Mouse (Mus musculus): ENCODE results near the gene Col26a1.
"Not testable (repeated sequence)": the region's sequence is repeated elsewhere in the genome, so short reads cannot be mapped to it uniquely, and the experiment has no call there.

Col26a1 gene

DNA sequence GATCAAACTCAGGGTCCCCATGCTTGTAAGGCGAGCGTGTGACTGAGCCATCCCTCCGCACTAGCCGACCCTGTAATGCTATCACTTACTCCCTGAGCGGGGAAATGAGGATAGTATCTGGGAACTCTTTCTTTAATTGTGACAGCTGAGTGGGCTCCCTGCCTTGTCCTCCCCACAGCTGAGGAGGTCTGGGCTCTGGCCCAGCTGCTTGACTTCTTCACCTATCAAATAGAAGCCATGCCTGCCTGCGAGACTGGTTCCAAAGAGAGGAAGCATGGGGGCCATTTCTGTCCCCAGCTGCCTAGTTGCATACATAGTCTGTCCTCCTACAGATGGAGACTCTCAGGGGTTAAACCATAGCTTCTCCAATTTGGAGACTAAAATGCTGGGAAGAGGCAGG is 78.0 kb downstream of the Col26a1 start:
- DNase-seq = peak in 1 of 2 experiments; percentile 54

DNA sequence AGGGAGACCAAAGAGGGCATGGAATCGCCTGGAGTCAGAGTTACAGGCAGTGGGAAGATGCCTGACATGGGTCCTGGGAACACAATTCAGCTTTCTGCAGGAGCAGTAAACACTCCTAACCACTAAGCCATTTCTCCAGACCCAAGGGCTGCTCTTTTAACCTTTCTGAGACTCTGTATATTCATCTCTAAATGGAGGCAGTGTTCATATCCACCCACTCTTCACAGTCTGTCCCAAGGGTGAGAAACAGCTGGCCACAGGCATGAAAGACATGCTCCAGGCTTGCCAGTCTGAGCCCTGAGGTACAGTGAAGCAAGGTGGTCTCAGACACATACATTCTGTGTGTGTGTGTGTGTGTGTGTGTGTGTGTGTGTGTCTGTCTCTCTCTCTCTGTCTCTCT is 78.8 kb downstream of the Col26a1 start:
- no peak for DNase-seq

- DNase-seq = peak in 1 of 2 experiments; percentile 37
Measured at GRCm38 (mm10) chr5:136802732-136803131, 80.3 kb downstream of the Col26a1 start.

DNA sequence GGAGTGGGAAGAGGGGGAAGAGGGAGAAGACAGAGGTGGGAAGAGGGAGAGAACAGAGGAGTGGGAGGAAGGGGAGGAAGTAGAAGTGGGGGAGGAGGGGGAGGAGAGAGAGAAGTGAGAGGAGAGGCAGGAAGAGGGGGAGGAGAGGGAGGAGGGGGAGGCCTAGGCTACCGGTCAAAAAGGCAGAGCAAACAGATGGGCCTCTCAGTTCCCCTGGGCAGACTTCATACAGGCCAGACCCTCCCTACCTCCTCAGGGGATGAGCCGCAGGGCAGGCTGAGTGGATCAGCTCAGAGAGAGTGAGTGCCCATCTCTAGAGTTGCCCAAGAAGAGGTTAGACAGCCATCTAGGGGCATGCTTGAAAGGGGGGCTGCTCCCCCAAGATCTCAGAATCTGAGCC is 86.1 kb downstream of the Col26a1 start:
- no peak for DNase-seq

DNA sequence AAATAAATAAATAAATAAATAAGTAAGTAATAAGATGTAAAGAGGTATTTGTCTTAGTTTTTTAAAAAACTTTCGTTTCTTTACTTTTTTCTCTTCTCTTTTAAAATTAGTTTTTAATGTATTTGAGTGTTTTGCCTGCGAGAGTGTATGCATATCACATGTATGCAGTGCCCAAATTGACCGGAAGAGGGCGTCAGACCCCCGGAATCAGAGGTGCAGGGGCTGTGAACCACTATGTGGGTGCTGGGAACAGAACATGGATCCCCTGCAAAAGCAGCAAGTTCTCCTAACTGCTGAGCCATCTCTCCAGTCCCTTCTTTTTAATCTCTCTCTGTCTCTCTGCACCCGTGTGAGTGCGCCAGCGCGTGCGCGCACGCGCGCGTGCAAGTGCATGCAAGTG is 89.2 kb downstream of the Col26a1 start:
- no peak for DNase-seq

- DNase-seq = no peak
Measured at GRCm38 (mm10) chr5:136792541-136792940, 90.5 kb downstream of the Col26a1 start.

GRCm38 (mm10) chr5:136791204-136791603 is 91.8 kb downstream of the Col26a1 start:
- no peak for DNase-seq

DNA sequence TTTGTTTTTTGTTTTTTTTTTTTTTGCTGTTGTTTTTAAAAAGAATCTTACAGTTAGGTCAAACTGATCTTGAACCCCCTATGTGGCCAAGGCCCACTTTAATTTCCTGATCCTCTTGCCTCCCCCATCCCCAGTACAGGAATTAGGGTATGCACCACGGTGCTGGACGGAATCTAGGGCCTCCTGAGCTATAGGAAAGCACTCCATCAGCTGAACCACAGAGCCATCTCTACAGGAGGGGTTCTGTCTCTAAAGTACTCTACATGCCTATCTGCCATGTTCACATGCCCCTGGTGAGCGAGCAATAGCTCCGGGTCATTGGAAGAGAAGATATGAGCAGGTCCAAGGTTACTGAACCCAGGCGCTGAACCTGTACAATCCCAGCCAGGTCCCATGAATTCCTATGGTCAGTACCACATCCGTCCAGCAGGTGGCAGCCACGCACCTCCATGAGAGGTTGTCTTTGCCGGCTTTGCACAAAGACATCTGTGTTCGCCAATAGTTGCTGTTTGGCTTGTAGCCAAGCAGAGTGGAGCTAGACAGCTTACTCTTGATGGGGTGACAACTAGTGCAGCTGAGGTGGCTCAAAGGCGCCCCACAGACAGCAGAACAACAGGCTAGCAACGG is 92.3 kb downstream of the Col26a1 start:
- peak; percentile 85 to 89 for DNase-seq

DNA sequence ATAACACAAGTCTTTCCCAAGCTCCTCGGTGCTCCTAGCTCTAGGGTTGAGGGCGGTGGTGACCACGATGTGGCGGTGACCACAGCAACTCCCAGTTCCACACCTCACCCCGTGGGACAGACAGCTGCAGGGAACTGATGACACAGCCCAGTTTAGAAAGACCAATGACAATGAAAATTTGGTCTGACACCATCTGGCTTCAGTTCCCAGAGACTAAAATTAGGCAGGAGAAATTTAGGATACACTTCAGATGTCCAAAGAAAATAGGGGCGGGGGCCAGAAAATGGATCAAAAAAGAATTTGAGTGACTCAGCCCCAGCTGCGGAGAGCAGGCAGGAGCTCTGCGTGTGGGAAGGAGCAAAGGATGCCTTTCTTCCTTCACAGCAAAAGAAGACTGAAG is 98.5 kb downstream of the Col26a1 start:
- no peak for DNase-seq

- DNase-seq = no peak
Measured at GRCm38 (mm10) chr5:136782600-136782999, 100.4 kb downstream of the Col26a1 start.

DNA sequence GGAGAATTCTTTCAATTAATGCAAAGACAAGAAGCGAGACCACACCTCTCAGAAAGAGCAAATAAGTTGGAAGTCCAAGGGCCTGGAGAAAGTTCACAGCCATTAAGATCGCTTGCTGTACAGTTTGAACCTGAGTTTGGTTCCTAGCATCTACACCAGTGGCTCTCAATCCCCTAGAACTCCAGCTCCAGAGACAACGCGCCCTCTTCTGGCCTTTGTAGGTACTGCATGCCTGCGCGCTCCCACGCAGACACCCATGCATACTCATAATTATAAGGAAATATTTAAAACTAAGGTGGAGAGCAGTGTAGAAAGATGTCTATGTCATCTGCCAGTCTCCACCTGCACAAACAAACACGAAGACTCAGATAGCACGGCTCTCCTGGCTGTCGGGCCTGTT is 102.5 kb downstream of the Col26a1 start:
- DNase-seq = peak in 1 of 2 experiments; percentile 57

DNA sequence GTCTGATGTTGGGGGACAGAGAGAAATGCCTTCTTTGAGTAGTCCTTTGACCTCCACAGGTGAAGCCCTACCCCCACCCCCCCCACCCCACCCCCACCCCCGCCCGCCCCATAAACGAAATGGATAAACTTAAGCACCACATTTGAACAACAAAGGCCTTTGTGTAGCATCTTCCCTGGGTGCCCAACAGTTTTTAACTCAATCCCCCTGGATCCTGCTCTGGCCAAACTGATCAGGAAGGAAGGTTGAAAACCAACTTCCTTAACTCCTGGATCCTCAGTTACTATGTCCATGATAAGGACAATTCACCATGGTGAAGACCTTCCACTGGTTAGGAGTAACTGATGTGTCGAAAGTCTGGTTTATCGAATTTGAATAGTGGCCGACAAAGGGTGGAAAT is 103.1 kb downstream of the Col26a1 start:
- DNase-seq = no peak

DNA sequence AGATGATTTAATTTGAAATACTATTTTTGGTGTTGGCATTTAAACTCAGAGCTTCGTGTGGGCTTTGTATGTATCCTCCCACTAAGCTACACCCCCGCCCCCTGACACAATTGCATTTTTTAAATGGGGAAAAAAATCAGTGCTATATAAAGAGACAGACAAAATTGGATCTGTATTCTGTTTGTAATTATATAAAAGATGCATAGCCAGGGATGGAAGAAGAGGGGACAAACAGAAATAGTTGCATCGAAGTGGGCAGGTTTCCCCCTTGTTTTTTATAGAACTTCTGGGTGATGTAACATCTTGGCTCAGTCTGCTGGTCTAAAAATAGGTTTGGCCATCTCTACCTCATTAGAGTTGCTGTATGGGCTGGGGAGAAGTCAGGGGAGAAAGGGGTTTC is 107.5 kb downstream of the Col26a1 start:
- no peak for DNase-seq

- no peak for DNase-seq
Measured at GRCm38 (mm10) chr5:136773044-136774039, 109.7 kb downstream of the Col26a1 start.

DNA sequence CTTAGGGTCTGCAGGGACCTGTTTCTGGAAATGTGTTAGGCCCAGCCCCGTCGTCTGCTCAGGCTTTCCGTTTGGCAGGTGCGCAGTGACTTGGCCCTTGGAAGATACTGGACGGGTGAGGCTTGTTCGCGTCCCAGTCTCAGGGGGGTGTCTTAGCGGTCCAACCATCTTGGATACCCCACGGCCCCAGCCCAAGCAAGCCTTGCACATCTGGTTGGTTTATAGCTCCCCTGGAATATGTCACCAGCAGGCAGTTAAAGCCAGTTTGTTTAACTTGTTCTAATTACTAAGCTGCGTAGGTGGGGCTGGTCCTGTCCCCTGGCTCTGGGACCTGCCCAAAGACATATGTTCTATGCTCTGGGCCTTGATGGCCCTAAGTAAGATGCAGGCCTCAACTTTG is 111.9 kb downstream of the Col26a1 start:
- DNase-seq = no peak

- no peak for DNase-seq
Measured at GRCm38 (mm10) chr5:136767304-136767703, 115.7 kb downstream of the Col26a1 start.

DNA sequence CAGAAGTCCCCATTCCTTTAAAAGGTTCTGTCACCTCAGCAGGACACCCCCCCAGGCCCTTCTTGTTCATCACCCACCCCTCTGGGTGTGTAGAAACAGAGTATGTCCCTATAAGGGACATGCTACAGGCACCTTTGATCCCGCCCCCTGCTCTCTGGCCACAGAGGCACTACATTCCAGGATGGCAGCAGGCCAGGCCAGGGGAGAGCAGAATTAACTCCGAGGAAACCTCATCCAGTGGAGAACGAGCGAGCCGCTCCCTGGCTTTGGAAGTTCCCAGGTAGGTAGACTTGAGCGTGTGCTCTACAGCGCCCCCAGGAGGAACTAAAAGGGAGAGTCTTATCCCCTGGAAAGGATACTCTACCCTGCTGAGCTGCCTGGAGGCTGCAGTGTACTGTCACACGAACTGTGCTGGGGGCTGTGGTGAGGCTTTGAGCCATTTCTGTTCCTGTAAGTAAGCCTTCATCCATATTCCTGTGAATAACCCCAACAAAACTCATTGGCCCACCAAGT is 118.8 kb downstream of the Col26a1 start:
- DNase-seq = peak in 1 of 2 experiments; percentile 33

DNA sequence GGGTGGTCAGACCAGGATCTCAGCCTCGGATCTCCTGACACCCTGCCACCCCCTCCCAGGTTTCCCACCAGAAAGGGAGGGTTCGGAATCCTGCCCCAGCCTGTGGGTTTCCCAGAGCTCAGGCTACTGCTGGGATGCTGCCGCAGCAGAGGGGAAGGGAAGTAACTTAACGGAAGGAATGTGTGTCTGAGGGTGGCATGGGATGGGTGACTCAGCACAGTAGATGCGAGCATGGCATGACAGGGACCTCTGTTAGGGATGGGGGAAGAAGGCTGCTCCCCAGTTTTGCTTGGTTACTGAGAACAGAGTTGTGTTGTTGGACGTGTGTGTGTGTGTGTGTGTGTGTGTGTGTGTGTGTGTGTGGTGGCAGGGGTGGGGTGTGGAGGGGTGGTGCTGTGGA is 122.7 kb downstream of the Col26a1 start:
- DNase-seq = no peak

GRCm38 (mm10) chr5:136759781-136760180 is 123.2 kb downstream of the Col26a1 start:
- DNase-seq = no peak

DNA sequence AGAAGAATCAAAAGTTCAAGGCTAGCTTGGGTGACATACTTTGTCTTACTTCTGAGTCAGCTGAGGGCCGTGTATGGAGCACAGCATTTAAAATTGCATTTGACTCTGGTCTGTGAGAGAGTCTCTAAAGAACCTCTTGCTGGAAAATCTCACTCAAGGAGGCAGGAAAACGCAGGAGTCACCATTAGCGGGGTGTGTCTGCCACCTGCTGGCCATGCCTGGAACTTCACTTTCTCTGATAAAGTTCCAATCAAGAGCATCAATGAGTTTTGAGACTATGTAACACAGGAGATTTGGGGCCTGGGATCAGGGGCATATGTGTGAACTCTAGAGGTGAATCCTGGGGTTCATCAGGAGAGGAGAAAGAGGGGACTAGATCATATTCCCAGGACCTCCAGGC is 127.3 kb downstream of the Col26a1 start:
- DNase-seq = peak; percentile 42 to 66

DNA sequence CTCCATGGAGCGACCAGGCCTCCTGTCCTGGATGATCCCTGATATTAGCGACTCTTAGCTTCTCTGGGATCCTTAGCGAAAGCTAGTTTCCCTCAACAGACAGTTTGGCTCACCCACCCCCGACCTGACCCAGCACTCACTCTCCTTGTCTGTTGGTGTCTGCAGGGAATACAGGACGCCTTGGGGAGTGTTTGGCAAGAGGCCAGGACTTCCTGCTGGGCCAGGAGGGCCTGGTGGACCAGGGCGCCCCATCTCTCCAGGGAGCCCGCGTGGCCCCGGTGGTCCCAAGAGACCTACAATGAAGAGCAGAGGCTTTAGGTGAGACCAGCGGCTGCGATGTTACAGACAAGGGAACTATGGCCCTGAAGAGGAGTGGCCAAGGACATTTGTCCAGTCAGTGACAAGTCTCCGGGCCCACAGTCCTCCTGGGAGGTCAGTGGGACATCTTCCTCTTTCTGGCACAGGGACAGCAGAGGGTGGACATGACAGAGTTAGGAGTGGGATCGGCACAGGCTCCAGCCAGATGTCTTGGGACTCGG is 128.9 kb downstream of the Col26a1 start:
- no peak for DNase-seq

DNA sequence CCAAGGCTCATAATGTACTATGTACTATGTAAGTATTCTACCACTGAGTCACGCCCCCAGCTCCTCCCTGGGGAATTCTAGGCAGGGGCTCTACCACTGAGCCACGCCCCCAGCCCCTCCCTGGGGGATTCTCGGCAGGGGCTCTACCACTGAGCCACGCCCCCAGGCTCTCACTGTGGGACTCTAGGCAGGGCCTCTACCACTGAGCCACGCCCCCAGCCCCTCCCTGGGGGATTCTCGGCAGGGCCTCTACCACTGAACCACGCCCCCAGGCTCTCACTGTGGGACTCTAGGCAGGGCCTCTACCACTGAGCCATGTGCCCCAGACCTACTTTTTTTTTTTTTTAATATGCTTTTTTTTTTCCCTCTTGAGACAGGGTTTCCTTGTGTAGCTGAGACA is 129.8 kb downstream of the Col26a1 start:
- DNase-seq = not testable (repeated sequence)

DNA sequence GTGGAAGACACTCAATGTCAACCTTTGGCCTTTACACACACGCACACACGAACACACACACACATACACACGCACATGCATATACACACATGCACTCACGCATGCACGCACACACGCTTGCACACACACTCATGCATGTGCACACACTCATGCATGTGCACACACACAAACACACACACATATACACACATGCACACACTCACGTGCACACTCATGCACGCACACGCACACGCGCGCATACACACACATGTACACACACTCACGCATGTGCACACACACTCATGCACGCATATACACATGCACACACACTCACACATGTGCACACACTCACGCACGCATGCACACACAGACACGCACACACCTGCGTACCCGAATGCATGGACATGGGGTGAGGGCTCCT is 130.9 kb downstream of the Col26a1 start:
- DNase-seq = no peak

DNA sequence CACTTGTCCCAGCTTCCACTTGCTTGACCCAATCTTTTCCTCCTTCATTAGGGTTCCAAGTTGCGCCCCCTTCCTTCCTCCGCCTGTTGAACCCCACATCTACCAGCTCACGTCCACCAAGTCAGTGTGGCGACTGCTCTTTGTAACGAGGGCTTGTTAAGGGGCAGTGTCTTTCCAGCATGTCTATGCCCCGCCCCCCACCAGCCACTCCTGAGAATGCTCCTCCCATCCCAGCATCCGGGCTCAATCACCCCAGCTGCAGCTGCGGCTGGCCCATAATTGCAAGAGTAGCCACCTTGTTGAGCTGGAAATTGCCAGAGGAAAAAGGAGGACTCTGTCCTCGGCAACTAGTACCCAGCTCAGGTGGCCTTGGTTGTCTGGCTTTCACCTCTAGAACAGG is 136.4 kb downstream of the Col26a1 start:
- no peak for DNase-seq
